Mouse (Mus musculus): ENCODE measurements around the gene Birc6. TPM values are rescaled to one million over a fixed set of nuclear protein-coding genes. Genes with fewer than 3 reads are reported as not detected.

The Birc6 gene
- polyA plus RNA-seq, 1 experiment from 2014 or later: 99.1 TPM

DNA sequence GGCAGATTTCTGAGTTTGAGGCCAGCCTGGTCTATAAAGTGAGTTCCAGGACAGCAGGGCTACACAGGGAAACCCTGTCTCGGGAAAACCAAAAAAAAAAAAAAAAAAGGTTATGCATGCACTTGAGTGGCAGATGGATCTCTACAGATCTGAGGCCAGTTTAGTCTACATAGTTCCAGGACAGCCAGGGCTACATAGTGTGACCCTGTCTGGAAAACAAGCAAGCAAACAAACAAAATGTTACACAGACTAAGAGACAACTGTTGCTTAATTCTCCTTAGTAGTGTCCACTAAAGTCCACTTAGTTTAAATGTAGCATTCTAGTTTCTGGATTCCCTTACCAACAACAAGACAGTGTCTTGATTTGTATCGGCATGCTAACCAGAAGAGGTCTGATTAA is 2.0 kb upstream of the Birc6 start:
- no peaks in the 10 kb centered on the region for H3K27me3 ChIP-seq
- H3K4me1 ChIP-seq: peaks cover 26% of the 10 kb centered on the region
- whole genome bisulfite sequencing: 97% methylated on average over 2 of the region's 2 CpGs
- H3K27ac ChIP-seq (replicated peaks): no peak overlapping the region
- no peak overlapping the region for H3K4me2 ChIP-seq (replicated peaks)
- H3K9me3 ChIP-seq: no peaks in the 10 kb centered on the region
- no peak overlapping the region for H3K9ac ChIP-seq (replicated peaks)
- no peak overlapping the region for H3K4me3 ChIP-seq
- H3K36me3 ChIP-seq: no peaks in the 10 kb centered on the region
- no peak for ATAC-seq (replicated peaks)

GRCm38 (mm10) chr17:74526806-74527653 is 1.1 kb upstream of the Birc6 start:
- Histone ChIP-seq H3K4me2 (replicated peaks) (peak overlapping the region; percentile 75), H3K27me3 (no peaks in the 10 kb centered on the region), H3K27ac (replicated peaks) (peak overlapping the region; percentile 98), H3K4me1 (peaks cover 26% of the 10 kb centered on the region), H3K9me3 (no peaks in the 10 kb centered on the region), H3K9ac (replicated peaks) (peak overlapping the region; percentile 76), H3K36me3 (no peaks in the 10 kb centered on the region), H3K4me3 (peak overlapping the region; percentile 96)
- WGBS: 79% methylated on average over 9 of the region's 9 CpGs
- peak; percentile 0; the same call in 1 of the 2 replicates for ATAC-seq (replicated peaks)

GRCm38 (mm10) chr17:74528648-74529532 is 795 bp downstream of the Birc6 start:
- Histone ChIP-seq H3K27me3 (no peaks in the 10 kb centered on the region), H3K4me2 (replicated peaks) (peak overlapping the region; percentile 90), H3K27ac (replicated peaks) (peak overlapping the region; percentile 98), H3K9ac (replicated peaks) (peak overlapping the region; percentile 94), H3K4me1 (peaks cover 26% of the 10 kb centered on the region), H3K36me3 (no peaks in the 10 kb centered on the region), H3K9me3 (no peaks in the 10 kb centered on the region), H3K4me3 (peak overlapping the region; percentile 96)
- WGBS: under 1% methylated on average over 70 of the region's 72 CpGs
- no peak for ATAC-seq (replicated peaks)

DNA sequence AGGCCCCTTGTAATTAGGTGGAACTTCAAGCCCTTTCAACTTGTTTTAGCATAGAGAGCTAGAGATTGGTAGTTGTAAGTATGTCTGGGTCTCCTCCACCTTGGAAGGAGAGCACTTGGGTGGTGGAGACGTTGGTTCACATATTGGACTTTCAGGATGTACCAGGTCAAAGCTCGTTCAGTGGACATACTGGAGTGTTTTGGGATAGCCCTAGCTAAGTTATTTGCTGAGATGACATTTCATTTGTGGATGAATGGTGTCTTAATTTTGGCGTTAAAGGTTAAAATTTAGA is 1.4 kb downstream of the Birc6 start:
- 0 out of 2 replicates have a peak overlapping the region, but pooled peaks have one; percentile 98 for H3K27ac ChIP-seq (replicated peaks)
- WGBS: 19% methylated on average over 3 of the region's 3 CpGs
- H3K4me1 ChIP-seq: peaks cover 26% of the 10 kb centered on the region
- peak overlapping the region; percentile 94 for H3K9ac ChIP-seq (replicated peaks)
- peak overlapping the region; percentile 90 for H3K4me2 ChIP-seq (replicated peaks)
- H3K9me3 ChIP-seq: no peaks in the 10 kb centered on the region
- H3K36me3 ChIP-seq: no peaks in the 10 kb centered on the region
- H3K4me3 ChIP-seq: peak overlapping the region; percentile 96
- H3K27me3 ChIP-seq: no peaks in the 10 kb centered on the region
- ATAC-seq (replicated peaks): no peak

DNA sequence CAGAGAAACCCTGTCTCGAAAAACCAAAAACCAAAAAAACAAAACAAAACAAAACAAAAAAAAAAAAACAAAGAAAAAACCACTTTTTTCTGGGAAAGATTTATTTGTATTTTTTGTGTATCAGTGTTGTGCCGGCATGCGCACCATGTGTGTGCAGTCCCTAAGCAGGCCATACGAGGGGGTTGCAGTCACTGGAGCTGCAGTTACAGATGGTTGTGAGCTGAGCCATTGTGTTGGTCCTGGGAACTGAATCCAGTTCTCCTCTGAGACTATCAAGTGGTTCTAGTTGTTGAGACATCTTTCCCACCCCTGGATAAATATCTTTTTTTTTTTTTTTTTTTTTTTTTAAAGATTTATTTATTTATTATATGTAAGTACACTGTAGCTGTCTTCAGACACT is 6.9 kb downstream of the Birc6 start:
- ATAC-seq (replicated peaks): no peak
- H3K9me3 ChIP-seq: no peaks in the 10 kb centered on the region
- H3K27me3 ChIP-seq: no peaks in the 10 kb centered on the region
- H3K4me2 ChIP-seq (replicated peaks): no peak overlapping the region
- no peak overlapping the region for H3K9ac ChIP-seq (replicated peaks)
- 95% methylated on average over 4 of the region's 4 CpGs for WGBS
- H3K36me3 ChIP-seq: no peaks in the 10 kb centered on the region
- H3K4me1 ChIP-seq: peaks cover 8% of the 10 kb centered on the region
- H3K4me3 ChIP-seq: no peak overlapping the region
- H3K27ac ChIP-seq (replicated peaks): no peak overlapping the region

- Histone ChIP-seq H3K36me3 (no peaks in the 10 kb centered on the region), H3K4me2 (replicated peaks) (no peak overlapping the region), H3K9me3 (no peaks in the 10 kb centered on the region), H3K4me3 (no peak overlapping the region), H3K4me1 (no peaks in the 10 kb centered on the region), H3K9ac (replicated peaks) (no peak overlapping the region), H3K27ac (replicated peaks) (no peak overlapping the region), H3K27me3 (no peaks in the 10 kb centered on the region)
- 91% methylated on average over 1 of the region's 1 CpGs for WGBS
- no peak for ATAC-seq (replicated peaks)
Measured at GRCm38 (mm10) chr17:74537526-74537925, 9.4 kb downstream of the Birc6 start.

- Histone ChIP-seq H3K27ac (replicated peaks) (no peak overlapping the region), H3K36me3 (peaks cover 25% of the 10 kb centered on the region), H3K4me1 (no peaks in the 10 kb centered on the region), H3K9me3 (no peaks in the 10 kb centered on the region), H3K9ac (replicated peaks) (no peak overlapping the region), H3K4me2 (replicated peaks) (no peak overlapping the region), H3K27me3 (no peaks in the 10 kb centered on the region), H3K4me3 (no peak overlapping the region)
- ATAC-seq (replicated peaks): no peak
- 93% methylated on average over 2 of the region's 2 CpGs for WGBS
Measured at GRCm38 (mm10) chr17:74543615-74544014, 15.5 kb downstream of the Birc6 start.

DNA sequence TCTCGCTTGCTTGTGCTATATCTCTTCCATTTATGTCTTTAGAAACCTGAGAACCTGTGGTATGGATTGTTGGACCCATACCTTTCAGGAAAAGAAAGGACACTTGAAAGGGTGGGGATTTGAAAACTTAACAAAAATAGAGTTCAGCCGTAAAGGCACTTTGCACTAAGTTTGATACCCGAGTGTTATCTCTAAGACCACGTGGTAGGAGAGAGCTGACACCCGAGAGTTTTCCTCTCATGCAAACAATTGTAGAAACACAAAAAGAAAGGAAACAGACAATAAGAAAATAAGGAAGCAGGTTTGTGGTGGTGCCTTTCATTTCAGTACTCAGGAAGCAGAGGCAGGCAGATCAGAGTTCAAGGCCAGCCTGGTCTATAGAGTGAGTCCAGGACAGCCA is 26.0 kb downstream of the Birc6 start:
- Histone ChIP-seq H3K36me3 (peaks cover 18% of the 10 kb centered on the region), H3K4me3 (no peak overlapping the region), H3K9ac (replicated peaks) (no peak overlapping the region), H3K4me1 (no peaks in the 10 kb centered on the region), H3K9me3 (no peaks in the 10 kb centered on the region), H3K4me2 (replicated peaks) (no peak overlapping the region), H3K27ac (replicated peaks) (no peak overlapping the region), H3K27me3 (no peaks in the 10 kb centered on the region)
- no peak for ATAC-seq (replicated peaks)
- 85% methylated on average over 5 of the region's 5 CpGs for WGBS

GRCm38 (mm10) chr17:74559891-74560290 is 31.8 kb downstream of the Birc6 start:
- H3K27ac ChIP-seq (replicated peaks): no peak overlapping the region
- H3K27me3 ChIP-seq: no peaks in the 10 kb centered on the region
- H3K4me1 ChIP-seq: no peaks in the 10 kb centered on the region
- no peak overlapping the region for H3K9ac ChIP-seq (replicated peaks)
- WGBS: 92% methylated on average over 11 of the region's 11 CpGs
- no peaks in the 10 kb centered on the region for H3K9me3 ChIP-seq
- H3K4me3 ChIP-seq: no peak overlapping the region
- H3K4me2 ChIP-seq (replicated peaks): no peak overlapping the region
- ATAC-seq (replicated peaks): no peak
- peaks cover 24% of the 10 kb centered on the region for H3K36me3 ChIP-seq

DNA sequence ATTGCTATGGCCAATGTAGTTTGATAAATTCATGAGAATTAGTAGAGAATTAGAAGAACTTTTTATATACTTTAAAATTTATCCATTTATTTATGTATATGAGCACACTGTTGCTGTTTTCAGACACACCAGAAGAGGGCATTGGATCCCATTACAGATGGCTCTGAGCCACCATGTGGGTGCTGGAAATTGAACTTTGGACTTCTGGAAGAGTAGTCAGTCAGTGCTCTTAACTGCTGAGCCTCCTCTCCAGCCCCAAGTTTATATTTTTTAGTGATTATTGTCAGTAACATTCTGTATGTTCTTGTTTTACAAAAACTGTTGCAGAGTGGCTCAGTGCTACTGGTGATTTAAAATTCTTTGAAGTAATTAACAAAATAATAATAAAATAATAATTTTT is 36.1 kb downstream of the Birc6 start:
- no peak overlapping the region for H3K4me3 ChIP-seq

DNA sequence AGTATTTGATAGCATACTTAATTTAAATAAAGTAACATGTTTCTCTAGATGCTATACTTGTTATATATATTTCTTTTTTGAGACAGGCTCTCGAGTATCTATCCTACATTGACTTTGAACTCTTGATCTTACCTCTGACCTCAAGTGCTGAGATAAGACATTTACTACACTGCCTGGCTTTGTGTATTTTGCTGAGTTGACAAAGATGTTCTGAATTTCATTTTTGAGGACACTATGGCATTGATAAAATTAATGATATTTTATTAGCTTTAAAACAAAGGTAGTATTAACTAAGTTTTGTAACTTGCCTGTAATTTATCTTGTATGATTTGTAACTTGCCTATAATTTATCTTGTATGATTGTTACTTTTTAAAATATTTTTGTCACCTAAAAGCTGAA is 41.1 kb downstream of the Birc6 start:
- Histone ChIP-seq H3K36me3 (peaks cover 23% of the 10 kb centered on the region), H3K4me1 (no peaks in the 10 kb centered on the region), H3K4me3 (no peak overlapping the region), H3K4me2 (replicated peaks) (no peak overlapping the region), H3K9me3 (no peaks in the 10 kb centered on the region), H3K9ac (replicated peaks) (no peak overlapping the region), H3K27ac (replicated peaks) (no peak overlapping the region), H3K27me3 (no peaks in the 10 kb centered on the region)
- no peak for ATAC-seq (replicated peaks)
- WGBS: 95% methylated on average over 1 of the region's 1 CpGs

More for the DNA sequence above, 36.1 kb downstream of the Birc6 start:
- peaks cover 40% of the 10 kb centered on the region for H3K36me3 ChIP-seq
- H3K4me1 ChIP-seq: no peaks in the 10 kb centered on the region
- no peaks in the 10 kb centered on the region for H3K27me3 ChIP-seq
- no peak overlapping the region for H3K4me2 ChIP-seq (replicated peaks)
- no peak overlapping the region for H3K27ac ChIP-seq (replicated peaks)
- ATAC-seq (replicated peaks): no peak
- H3K9me3 ChIP-seq: no peaks in the 10 kb centered on the region
- no peak overlapping the region for H3K9ac ChIP-seq (replicated peaks)

GRCm38 (mm10) chr17:74570585-74570984 is 42.5 kb downstream of the Birc6 start:
- no peaks in the 10 kb centered on the region for H3K4me1 ChIP-seq
- WGBS: 73% methylated on average over 1 of the region's 1 CpGs
- no peak for ATAC-seq (replicated peaks)
- H3K9ac ChIP-seq (replicated peaks): no peak overlapping the region
- H3K4me2 ChIP-seq (replicated peaks): no peak overlapping the region
- no peak overlapping the region for H3K27ac ChIP-seq (replicated peaks)
- no peaks in the 10 kb centered on the region for H3K9me3 ChIP-seq
- no peak overlapping the region for H3K4me3 ChIP-seq
- peaks cover 22% of the 10 kb centered on the region for H3K36me3 ChIP-seq
- no peaks in the 10 kb centered on the region for H3K27me3 ChIP-seq

Data from forebrain, embryonic 15.5 days (tissue).